Mouse (Mus musculus): ENCODE results near the gene Ctnnbip1. TPM values are rescaled to one million over a fixed set of nuclear protein-coding genes. Genes with fewer than 3 reads are reported as not detected.

Ctnnbip1 gene
- polyA plus RNA-seq, 1 experiment from 2014 or later = 59.7 TPM

GRCm38 (mm10) chr4:149489415-149490240 is 28.4 kb upstream of the Ctnnbip1 start:
- Histone ChIP-seq H3K27ac (ENCODE audit: low read length) (no peak overlapping the region), H3K4me1 (replicated peaks; ENCODE audit: control insufficient read depth, insufficient read depth, low read length) (peaks cover 8% of the 10 kb centered on the region), H3K4me3 (ENCODE audit: low read length) (no peak overlapping the region), H3K4me2 (ENCODE audit: low read depth, low read length) (no peak overlapping the region), H3K36me3 (ENCODE audit: control insufficient read depth, insufficient read depth, low read length) (peaks cover 32% of the 10 kb centered on the region), H3K27me3 (ENCODE audit: control insufficient read depth, insufficient read depth, low read depth, low read length) (no peaks in the 10 kb centered on the region), H3K9ac (ENCODE audit: low read length) (no peak overlapping the region), H3K9me3 (ENCODE audit: control insufficient read depth, low read length) (no peaks in the 10 kb centered on the region)
- 86% methylated on average over 14 of the region's 14 CpGs for WGBS
- ATAC-seq (ENCODE audit: low read depth) = no peak

DNA sequence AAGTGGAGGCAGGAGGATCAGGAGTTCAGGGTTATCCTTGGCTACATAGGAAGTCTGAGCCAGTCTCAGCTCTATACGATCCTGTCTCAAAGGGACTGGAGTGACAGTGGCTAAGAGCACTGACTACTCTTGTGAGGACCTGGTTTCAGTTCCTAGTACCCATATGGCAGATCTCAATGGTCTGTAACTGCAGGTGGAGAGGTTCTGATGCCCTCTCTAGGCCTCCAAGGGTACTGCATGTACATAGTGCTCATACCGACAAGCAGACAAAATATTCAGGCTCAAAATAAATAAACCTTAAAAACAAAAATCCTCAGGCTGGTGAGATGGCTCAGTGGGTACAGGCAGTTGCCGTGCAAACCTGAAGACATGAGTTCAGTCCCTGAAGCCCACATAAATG is 26.9 kb upstream of the Ctnnbip1 start:
- H3K9ac ChIP-seq (ENCODE audit: low read length) = no peak overlapping the region
- no peaks in the 10 kb centered on the region for H3K27me3 ChIP-seq (ENCODE audit: control insufficient read depth, insufficient read depth, low read depth, low read length)
- no peak for ATAC-seq (ENCODE audit: low read depth)
- peaks cover 6% of the 10 kb centered on the region for H3K4me1 ChIP-seq (replicated peaks; ENCODE audit: control insufficient read depth, insufficient read depth, low read length)
- no peak overlapping the region for H3K4me3 ChIP-seq (ENCODE audit: low read length)
- H3K4me2 ChIP-seq (ENCODE audit: low read depth, low read length) = no peak overlapping the region
- no peaks in the 10 kb centered on the region for H3K9me3 ChIP-seq (ENCODE audit: control insufficient read depth, low read length)
- peaks cover 37% of the 10 kb centered on the region for H3K36me3 ChIP-seq (ENCODE audit: control insufficient read depth, insufficient read depth, low read length)
- 97% methylated on average over 3 of the region's 3 CpGs for WGBS
- H3K27ac ChIP-seq (ENCODE audit: low read length) = no peak overlapping the region

DNA sequence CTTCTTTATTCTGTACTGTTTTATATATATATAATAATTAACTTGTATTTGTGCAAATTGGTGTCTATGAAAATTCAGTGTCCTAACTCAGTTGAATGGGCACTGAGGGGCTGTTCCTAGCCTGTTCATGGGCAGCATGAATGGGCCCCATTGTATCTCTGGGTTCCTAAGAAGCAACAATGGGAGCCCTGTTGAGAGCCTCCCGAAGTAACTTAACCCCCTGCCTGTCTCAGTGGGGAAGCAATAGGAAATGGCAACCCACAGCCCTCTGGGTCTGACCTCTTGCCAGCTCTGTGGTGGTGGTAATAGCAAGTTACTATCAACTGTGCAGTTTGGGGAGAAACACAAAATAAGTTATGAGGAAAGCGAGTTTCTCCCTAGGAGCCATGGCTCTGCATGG is 21.4 kb upstream of the Ctnnbip1 start:
- H3K4me2 ChIP-seq (ENCODE audit: low read depth, low read length) = no peak overlapping the region
- no peak overlapping the region for H3K4me3 ChIP-seq (ENCODE audit: low read length)
- ATAC-seq (ENCODE audit: low read depth) = no peak
- no peak overlapping the region for H3K27ac ChIP-seq (ENCODE audit: low read length)
- H3K27me3 ChIP-seq (ENCODE audit: control insufficient read depth, insufficient read depth, low read depth, low read length) = no peaks in the 10 kb centered on the region
- 0 out of 2 replicates have a peak, but pooled peaks cover 4% of the 10 kb centered on the region for H3K4me1 ChIP-seq (replicated peaks; ENCODE audit: control insufficient read depth, insufficient read depth, low read length)
- H3K36me3 ChIP-seq (ENCODE audit: control insufficient read depth, insufficient read depth, low read length) = peaks cover 31% of the 10 kb centered on the region
- no peaks in the 10 kb centered on the region for H3K9me3 ChIP-seq (ENCODE audit: control insufficient read depth, low read length)
- no peak overlapping the region for H3K9ac ChIP-seq (ENCODE audit: low read length)
- WGBS = 73% methylated on average over 2 of the region's 2 CpGs

- Histone ChIP-seq H3K4me3 (ENCODE audit: low read length) (no peak overlapping the region), H3K4me1 (replicated peaks; ENCODE audit: control insufficient read depth, insufficient read depth, low read length) (0 out of 2 replicates have a peak, but pooled peaks cover 4% of the 10 kb centered on the region), H3K36me3 (ENCODE audit: control insufficient read depth, insufficient read depth, low read length) (peaks cover 23% of the 10 kb centered on the region), H3K4me2 (ENCODE audit: low read depth, low read length) (no peak overlapping the region), H3K27ac (ENCODE audit: low read length) (peak overlapping the region; percentile 16; the same call in 1 of the 2 replicates), H3K9ac (ENCODE audit: low read length) (no peak overlapping the region), H3K9me3 (ENCODE audit: control insufficient read depth, low read length) (no peaks in the 10 kb centered on the region), H3K27me3 (ENCODE audit: control insufficient read depth, insufficient read depth, low read depth, low read length) (no peaks in the 10 kb centered on the region)
- ATAC-seq (ENCODE audit: low read depth) = peak; percentile 84
- WGBS = 54% methylated on average over 8 of the region's 8 CpGs
Observed at GRCm38 (mm10) chr4:149498901-149499300, 19.1 kb upstream of the Ctnnbip1 start.

- Histone ChIP-seq H3K27me3 (ENCODE audit: control insufficient read depth, insufficient read depth, low read depth, low read length) (no peaks in the 10 kb centered on the region), H3K9me3 (ENCODE audit: control insufficient read depth, low read length) (no peaks in the 10 kb centered on the region), H3K36me3 (ENCODE audit: control insufficient read depth, insufficient read depth, low read length) (peaks cover 19% of the 10 kb centered on the region), H3K4me1 (replicated peaks; ENCODE audit: control insufficient read depth, insufficient read depth, low read length) (0 out of 2 replicates have a peak, but pooled peaks cover 5% of the 10 kb centered on the region), H3K4me3 (ENCODE audit: low read length) (no peak overlapping the region), H3K9ac (ENCODE audit: low read length) (no peak overlapping the region), H3K27ac (ENCODE audit: low read length) (no peak overlapping the region), H3K4me2 (ENCODE audit: low read depth, low read length) (no peak overlapping the region)
- WGBS = 70% methylated on average over 5 of the region's 5 CpGs
- no peak for ATAC-seq (ENCODE audit: low read depth)
Observed at GRCm38 (mm10) chr4:149499790-149500189, 18.2 kb upstream of the Ctnnbip1 start.

DNA sequence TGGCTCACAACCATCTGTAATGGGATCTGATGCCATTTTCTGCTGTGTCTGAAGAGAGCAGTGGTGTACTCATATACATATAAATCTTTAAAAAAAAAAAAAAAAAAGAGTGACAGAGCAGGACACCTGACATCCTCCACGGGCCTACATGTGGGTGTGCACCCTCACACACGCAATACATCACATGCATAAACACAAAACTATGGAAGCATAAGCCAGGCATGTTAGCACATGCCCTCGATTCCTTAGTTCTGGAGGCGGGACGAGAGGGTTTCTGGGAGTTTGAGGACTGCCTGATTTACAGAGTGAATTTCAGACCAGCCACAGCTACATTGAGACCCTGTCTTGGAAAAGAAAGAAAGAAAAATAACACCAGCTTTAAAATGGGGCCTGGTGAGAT is 13.7 kb upstream of the Ctnnbip1 start:
- Histone ChIP-seq H3K4me1 (replicated peaks; ENCODE audit: control insufficient read depth, insufficient read depth, low read length) (peaks cover 7% of the 10 kb centered on the region; the same call in 1 of the 2 replicates), H3K4me3 (ENCODE audit: low read length) (no peak overlapping the region), H3K9me3 (ENCODE audit: control insufficient read depth, low read length) (no peaks in the 10 kb centered on the region), H3K27me3 (ENCODE audit: control insufficient read depth, insufficient read depth, low read depth, low read length) (no peaks in the 10 kb centered on the region), H3K4me2 (ENCODE audit: low read depth, low read length) (no peak overlapping the region), H3K27ac (ENCODE audit: low read length) (peak overlapping the region; percentile 61), H3K36me3 (ENCODE audit: control insufficient read depth, insufficient read depth, low read length) (peaks cover 5% of the 10 kb centered on the region), H3K9ac (ENCODE audit: low read length) (no peak overlapping the region; the same call in 1 of the 2 replicates)
- ATAC-seq (ENCODE audit: low read depth) = no peak
- WGBS = 73% methylated on average over 5 of the region's 5 CpGs

DNA sequence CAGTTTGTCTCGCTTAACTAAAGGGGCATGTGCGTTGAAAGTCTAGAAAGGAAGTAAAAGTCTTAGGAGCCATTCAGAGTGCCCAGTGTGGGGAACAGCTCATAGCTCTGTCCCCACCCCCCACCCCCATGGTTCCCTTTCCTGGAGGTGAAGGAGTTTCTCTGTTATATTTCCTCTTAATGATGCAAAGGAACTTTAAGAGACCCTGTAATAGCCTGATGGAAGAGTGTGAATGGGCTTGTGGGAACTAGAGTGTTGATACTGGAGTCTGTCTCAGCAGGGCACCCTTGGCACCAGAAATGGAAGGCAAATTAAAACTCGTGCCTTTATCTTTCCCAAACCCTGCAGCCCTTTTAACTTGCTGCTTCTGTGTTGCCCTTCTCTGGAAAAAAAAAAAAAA is 13.2 kb upstream of the Ctnnbip1 start:
- Histone ChIP-seq H3K9ac (ENCODE audit: low read length) (peak overlapping the region; percentile 7; the same call in 1 of the 2 replicates), H3K4me3 (ENCODE audit: low read length) (no peak overlapping the region), H3K27ac (ENCODE audit: low read length) (peak overlapping the region; percentile 61), H3K4me1 (replicated peaks; ENCODE audit: control insufficient read depth, insufficient read depth, low read length) (peaks cover 7% of the 10 kb centered on the region; the same call in 1 of the 2 replicates), H3K27me3 (ENCODE audit: control insufficient read depth, insufficient read depth, low read depth, low read length) (no peaks in the 10 kb centered on the region), H3K36me3 (ENCODE audit: control insufficient read depth, insufficient read depth, low read length) (peaks cover 5% of the 10 kb centered on the region), H3K9me3 (ENCODE audit: control insufficient read depth, low read length) (no peaks in the 10 kb centered on the region), H3K4me2 (ENCODE audit: low read depth, low read length) (no peak overlapping the region)
- ATAC-seq (ENCODE audit: low read depth) = peak; percentile 43
- 21% methylated on average over 3 of the region's 3 CpGs for WGBS

- Histone ChIP-seq H3K4me3 (ENCODE audit: low read length) (no peak overlapping the region), H3K27me3 (ENCODE audit: control insufficient read depth, insufficient read depth, low read depth, low read length) (no peaks in the 10 kb centered on the region), H3K9me3 (ENCODE audit: control insufficient read depth, low read length) (no peaks in the 10 kb centered on the region), H3K27ac (ENCODE audit: low read length) (peak overlapping the region; percentile 61), H3K9ac (ENCODE audit: low read length) (no peak overlapping the region), H3K36me3 (ENCODE audit: control insufficient read depth, insufficient read depth, low read length) (no peaks in the 10 kb centered on the region; the same call in 1 of the 2 replicates), H3K4me2 (ENCODE audit: low read depth, low read length) (no peak overlapping the region), H3K4me1 (replicated peaks; ENCODE audit: control insufficient read depth, insufficient read depth, low read length) (peaks cover 7% of the 10 kb centered on the region; the same call in 1 of the 2 replicates)
- peak; percentile 34; the same call in 1 of the 2 replicates for ATAC-seq (ENCODE audit: low read depth)
- WGBS = 54% methylated on average over 14 of the region's 15 CpGs
Observed at GRCm38 (mm10) chr4:149505261-149505967, 12.6 kb upstream of the Ctnnbip1 start.

DNA sequence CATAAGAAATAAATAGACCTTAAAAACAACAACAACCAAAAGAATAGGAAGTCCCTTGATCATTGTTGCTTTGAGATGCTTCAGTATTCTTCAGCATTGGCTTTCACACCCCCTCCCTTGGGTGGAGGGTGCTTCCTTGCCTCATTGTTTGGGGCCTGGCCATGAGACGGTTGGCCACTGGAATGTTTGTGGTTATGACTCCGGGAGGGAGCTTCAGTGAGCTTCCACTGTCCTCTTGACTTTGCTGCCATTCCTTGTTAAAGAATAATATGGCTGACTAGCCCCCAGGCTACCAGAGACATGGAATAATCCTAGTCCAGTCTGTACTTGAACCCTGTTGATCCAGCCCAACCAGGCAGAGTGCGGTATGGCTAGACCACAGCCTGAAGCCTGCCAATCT is 11.1 kb upstream of the Ctnnbip1 start:
- Histone ChIP-seq H3K4me1 (replicated peaks; ENCODE audit: control insufficient read depth, insufficient read depth, low read length) (peaks cover 14% of the 10 kb centered on the region; the same call in 1 of the 2 replicates), H3K9me3 (ENCODE audit: control insufficient read depth, low read length) (no peaks in the 10 kb centered on the region), H3K36me3 (ENCODE audit: control insufficient read depth, insufficient read depth, low read length) (no peaks in the 10 kb centered on the region; the same call in 1 of the 2 replicates), H3K9ac (ENCODE audit: low read length) (no peak overlapping the region), H3K27me3 (ENCODE audit: control insufficient read depth, insufficient read depth, low read depth, low read length) (no peaks in the 10 kb centered on the region), H3K27ac (ENCODE audit: low read length) (no peak overlapping the region), H3K4me3 (ENCODE audit: low read length) (no peak overlapping the region), H3K4me2 (ENCODE audit: low read depth, low read length) (no peak overlapping the region)
- 74% methylated on average over 3 of the region's 3 CpGs for WGBS
- ATAC-seq (ENCODE audit: low read depth) = no peak
